Mouse (Mus musculus) hematopoietic stem cell, adult 5-6 weeks (primary cell): ENCODE measurements around the gene Igdcc3. TPM values are rescaled to one million over a fixed set of nuclear protein-coding genes. Genes with fewer than 3 reads are reported as not detected.
A peak's percentile ranks its signal among the peaks of the same experiment; 100 is the strongest.

Experiments used
- ATAC-seq, 2 experiments: fragments of 125-278 bp in 1 of 2; replicated peaks in 1 of 2; 2 replicates each; pipeline ENCODE4 v1.8.0; 2016 to 2017; ENCODE audit warnings: inconsistent platforms in 2 of 2, mild to moderate bottlenecking in 2 of 2, moderate number of reproducible peaks in 2 of 2, low read depth in 1 of 2, moderate TSS enrichment in 1 of 2; ENCODE audit not compliant: low FRiP score in 2 of 2, poor library complexity in 2 of 2, severe bottlenecking in 2 of 2, insufficient read depth in 1 of 2, low TSS enrichment in 1 of 2
- total RNA-seq: library from RNA; stranded (forward); fragments of 172-1452, 232-1000 nt; gene quantifications from 2 replicates; pipeline ENCODE4 v1.2.3, GENCODE M21; 2017

Gene Igdcc3
- total RNA-seq, 1 experiment from 2014 or later = not detected

DNA sequence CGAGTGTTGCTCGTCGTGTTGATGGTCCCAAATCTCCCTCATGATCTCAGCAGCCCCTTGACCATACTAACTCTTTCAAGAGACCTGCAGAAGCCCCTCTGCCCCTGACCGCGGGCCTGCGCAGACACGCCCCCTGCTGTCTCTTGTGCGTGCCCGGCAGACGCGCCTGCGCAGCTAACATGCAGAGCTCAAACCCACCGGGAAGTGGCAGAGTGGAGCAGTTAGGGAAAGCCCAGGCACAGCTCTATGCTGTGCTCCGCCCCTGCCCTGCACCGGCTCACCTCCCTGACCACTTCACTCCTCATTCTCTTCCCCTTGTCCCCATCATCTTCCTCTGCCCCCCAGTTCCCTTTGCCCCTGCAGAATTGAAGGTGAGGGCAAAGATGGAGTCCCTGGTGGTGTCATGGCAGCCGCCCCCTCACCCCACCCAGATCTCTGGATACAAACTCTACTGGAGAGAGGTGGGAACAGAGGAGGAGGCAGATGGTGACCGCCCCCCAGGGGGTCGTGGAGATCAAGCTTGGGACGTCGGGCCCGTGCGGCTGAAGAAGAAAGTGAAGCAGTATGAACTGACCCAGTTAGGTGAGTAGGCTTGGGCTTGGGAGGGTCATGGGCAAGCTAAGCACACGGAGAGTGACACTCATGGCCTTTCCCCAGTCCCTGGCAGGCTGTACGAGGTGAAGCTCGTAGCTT, 12.7 kb upstream of the Igdcc3 start:
- peak; percentile 64 to 76 for ATAC-seq

DNA sequence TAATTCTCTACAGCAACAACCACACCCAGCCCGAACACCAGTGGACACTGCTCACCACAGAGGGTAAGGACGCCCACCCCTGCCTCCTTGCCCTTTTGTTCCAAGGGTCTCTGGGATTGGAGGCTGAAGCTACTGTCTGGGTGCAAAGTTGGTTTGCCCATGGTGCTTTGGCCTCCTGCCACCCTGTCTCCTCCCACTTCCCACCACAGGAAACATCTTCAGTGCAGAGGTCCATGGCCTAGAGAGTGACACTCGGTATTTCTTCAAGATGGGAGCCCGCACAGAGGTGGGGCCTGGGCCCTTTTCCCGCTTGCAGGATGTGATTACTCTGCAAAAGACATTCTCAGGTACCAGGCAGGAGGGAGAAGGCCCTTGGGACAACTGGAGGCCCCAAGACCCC, 9.3 kb upstream of the Igdcc3 start:
- ATAC-seq = peak; percentile 35 to 41; a peak in 2 of 4 replicates

DNA sequence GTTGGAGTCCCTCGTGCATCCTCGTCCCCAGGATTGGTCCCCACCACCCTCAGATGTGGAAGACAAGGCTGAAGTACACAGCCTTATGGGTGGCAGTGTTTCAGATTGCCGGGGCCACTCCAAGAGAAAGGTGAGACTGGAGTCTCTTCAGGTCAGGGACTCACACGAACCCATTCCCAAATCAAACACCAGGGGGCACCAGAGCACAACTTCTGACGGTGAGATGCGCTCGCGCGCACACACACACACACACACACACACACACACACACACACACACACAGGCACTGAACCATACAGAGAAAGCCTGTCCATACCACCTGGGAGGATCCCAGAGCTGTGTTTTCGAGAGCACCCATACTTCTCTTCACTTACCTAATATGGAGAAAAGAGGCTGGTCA, 7.2 kb upstream of the Igdcc3 start:
- peak in 1 of 2 experiments; percentile 52; a peak in 2 of 4 replicates for ATAC-seq

GRCm38 (mm10) chr9:65135126-65135525, 5.9 kb upstream of the Igdcc3 start:
- no peak for ATAC-seq

DNA sequence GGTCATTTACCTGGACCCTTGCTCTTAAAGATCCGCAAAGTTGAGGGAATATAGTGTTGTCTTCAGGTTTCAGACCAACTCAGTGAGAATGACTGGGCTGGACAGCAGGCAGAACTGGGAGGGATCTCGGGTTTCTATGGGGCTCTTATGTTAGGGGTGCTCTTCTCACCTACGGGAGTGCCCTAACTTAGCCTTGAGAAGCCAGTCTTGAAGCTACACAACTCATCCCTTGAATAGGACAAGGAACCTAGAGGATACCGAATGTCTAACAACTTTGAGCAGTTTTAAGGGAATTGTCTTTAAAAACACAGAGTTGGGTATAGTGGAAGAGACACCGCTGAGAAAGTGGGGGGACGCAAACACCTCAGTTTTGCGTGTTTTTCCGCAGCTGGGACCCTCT, 498 bp upstream of the Igdcc3 start:
- no peak for ATAC-seq

DNA sequence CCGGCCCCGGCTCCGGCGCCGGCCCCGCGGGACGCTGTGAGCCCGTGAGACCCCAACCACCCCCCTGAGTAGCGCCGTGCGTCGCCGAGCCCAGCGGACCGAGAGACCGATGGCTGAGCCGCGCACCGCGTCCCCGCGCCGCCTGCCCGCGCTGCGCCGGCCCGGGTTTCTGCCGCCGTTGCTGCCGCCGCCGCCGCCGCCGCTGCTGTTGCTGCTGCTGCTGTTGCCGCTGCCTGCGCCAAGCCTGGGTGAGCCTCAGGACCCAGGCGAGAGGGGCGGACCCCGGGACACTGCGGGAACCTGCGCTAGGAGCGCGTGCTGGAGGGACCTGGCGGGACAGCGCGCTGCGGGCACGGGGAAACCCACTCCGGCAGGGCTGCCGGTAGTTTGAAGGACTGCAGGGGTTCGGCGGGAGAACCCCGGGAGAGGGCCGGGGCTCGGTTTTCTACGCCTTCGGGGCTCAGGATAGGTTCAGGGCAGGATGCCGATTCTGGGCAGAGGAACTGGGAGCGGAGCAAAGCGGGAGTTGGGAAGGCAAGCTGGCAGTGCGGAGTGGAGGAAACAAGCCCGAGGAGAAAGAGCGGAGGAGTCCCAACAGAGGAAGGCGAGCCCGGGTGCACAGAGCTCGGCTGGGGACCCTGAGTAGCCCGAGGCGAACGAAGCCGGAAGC, 452 bp downstream of the Igdcc3 start:
- peak; percentile 29 to 38; a peak in 3 of 4 replicates for ATAC-seq

DNA sequence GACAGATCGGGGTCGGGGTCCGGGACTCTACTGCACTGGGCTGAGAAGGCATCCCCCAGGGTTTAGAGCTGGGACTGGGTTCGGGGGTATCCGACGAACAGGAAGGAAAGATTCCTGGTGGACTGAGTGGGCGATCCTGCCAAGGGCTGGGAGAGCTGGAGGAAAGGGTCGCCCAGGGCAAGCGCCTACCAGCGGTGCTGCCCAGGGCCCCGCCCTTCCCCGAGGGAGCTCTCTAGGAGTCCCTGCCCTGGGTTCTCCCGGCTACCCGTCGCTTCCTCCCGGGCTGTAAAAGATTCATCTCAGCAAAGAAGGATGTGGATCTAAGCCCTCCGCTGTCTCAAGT, 958 bp downstream of the Igdcc3 start:
- ATAC-seq = 0 out of 4 replicates have a peak, but pooled peaks of 1 of the 2 experiments have one; percentile 29

DNA sequence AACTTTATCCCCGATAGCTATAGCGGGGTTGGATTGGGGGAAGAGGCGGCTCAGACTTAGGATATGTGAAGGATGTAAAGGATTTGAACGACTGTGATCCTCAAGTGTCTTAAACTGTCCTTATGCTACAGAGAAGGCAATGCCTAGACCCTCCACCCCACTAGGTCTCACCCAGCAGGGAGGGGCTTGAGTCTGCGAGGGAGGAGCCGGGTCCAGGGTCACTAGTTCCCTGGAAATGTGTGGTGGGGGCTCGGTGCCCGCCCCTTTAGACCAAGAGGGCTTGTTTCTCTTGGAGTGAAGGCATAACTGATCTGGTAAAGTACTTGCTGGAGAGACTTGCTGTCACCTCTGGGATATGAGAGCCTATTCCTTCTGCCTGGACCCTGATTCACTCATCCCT, 1.4 kb downstream of the Igdcc3 start:
- no peak for ATAC-seq

- ATAC-seq = no peak
Measured at GRCm38 (mm10) chr9:65146001-65146400, 5.0 kb downstream of the Igdcc3 start.

DNA sequence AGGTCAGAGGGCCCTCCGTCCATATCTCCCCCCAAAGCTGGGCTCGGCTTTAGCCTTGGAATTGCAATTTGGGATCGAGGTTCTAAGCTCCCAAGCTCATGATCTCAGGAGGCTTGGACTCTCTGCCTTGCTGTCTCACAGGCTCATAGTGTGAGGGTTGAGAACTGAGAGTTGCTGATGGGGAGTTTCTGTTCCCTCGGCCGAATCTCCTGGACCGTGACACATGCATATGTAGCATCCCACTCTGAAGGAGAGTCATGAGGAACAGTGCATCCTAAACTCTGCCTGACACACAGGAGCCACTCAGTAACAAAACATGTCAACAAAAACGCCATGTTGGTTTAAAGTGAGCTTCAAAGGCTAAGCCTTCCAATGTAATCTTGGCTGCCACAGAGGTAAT, 7.5 kb downstream of the Igdcc3 start:
- ATAC-seq = no peak

DNA sequence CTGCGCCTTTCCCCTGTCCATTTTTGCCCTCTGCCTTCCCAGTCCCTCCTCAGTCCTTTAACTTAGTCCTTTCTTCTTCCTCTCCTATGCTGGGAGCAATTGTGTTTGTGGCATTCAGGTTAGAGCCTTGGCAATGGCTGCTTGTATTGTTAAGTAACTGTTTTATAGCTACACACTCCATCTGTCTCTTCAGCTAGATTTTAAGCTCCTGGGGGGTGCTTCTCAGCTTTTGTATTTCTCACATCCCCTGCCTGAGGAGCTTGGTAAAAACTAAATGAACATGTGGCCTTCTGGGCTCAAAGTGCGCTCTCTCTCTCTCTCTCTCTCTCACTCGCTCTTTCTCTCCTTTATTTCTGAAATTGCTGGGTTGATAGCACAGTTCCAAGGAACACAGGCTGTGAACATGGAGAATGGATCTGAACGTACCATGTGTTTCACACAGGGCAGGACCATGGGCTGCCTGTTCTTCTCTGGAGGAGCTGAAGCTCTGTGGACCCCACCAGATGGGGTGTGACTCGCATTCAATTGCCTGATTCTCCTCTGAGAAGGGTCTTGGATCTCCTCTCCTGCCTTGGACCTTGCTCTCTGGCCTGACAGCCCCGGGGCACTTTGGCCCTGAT, 11.8 kb downstream of the Igdcc3 start:
- ATAC-seq = no peak

GRCm38 (mm10) chr9:65153331-65153711, 12.3 kb downstream of the Igdcc3 start:
- ATAC-seq = no peak

DNA sequence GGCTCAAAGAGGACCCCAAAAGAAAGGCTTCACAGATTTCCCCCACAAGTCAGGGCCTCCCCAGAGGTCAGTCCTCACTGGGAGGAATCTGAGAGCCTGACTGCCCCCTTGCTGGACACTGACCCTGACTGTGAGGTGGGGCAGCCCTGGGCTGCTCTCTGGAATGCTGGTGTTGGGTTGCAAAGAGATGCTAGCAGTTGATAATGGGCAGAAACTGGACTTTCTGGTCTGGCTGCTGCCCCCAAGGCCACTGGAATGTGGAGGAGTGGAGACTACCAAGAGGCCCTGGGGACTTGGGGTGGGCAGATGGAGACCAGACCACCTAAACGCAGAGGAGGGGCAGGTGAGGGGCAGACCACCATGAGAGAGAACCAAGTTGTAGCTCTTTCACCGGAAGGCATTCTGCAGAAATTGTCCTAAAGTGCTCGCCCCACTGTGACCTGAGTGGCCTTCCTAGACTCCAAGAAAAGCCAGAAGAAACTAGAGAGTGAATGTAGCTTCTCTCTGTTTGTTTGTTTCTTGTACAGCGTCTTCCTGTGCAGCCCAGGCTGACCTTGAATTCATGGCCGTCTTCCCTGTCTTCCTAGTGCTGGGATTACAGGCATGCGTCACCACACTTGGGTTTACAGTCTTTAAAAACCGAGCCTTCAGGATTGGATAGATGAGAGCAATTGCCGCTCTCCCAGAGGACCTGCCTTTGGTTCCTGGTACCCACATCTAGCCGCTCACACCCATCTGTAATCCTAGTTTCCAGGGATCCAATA, 13.9 kb downstream of the Igdcc3 start:
- no peak for ATAC-seq

GRCm38 (mm10) chr9:65156604-65157003, 15.6 kb downstream of the Igdcc3 start:
- ATAC-seq = no peak; a peak in 1 of 4 replicates

DNA sequence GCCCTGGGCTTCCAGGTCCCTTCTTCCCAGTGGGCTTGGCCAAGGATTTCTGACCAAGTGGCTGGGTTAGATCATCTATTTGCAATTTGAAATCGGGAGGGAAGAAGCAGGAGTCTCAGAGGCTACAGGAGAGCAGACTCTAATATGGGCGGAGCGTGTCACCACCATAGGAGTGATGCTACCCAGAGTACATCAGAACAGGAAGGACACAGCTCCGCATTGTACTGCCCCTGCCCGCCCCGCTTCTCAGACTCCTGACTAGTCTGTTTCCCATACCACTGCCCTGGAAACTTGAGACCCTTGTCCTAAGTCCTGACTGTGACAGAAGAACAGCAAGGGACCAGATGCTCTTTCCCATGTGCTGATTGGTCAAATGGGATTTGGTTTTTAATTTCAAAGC, 16.6 kb downstream of the Igdcc3 start:
- no peak for ATAC-seq

DNA sequence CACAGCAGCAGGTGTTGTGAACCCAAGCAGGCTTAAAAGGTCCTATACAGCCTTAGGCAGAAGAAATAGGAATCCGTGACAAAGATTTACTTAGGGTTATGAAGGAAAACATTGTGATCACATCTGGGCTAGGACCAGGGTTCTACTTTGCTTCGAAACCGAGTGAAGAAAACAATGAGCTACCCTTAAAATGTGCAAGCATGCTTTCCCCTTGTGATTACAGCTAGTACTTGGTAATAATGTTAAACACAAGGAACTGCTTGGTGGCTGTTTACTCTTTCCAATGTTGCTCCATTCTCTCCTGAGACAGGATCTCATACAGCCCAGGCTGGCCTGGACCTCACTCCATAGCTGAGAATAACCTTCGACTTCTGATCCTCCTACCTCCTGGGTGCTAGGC, 20.2 kb downstream of the Igdcc3 start:
- no peak for ATAC-seq

DNA sequence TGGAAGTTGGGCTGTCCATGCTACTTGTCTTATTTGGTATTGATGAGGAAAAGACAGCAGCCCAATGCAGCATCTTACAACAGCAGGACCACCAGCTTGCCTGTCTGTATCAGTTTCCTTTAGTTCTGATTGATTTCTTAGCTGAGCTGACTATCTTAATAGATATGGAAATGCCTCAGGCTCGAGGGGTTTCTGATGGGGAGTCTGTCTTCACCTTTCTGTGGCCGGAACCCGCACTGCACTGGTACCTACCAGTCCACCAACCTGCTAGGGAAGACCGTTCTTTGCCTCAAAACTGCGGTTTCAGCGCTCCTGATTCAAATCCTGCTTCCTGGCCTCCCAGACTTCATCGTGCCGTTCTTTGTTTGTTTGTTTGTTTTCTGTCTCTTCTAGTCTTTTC, 20.9 kb downstream of the Igdcc3 start:
- no peak for ATAC-seq
